Mouse (Mus musculus) gastrocnemius, postnatal 14 days (tissue): ENCODE measurements at regions not wholly inside any gene's neighbourhood (a gene's known extent, or its start where the extent isn't known, plus 50 kb on each side); places are given as distances from the start of the nearest gene placed in this dataset.
"Not testable (repeated sequence)": the region's sequence is repeated elsewhere in the genome, so short reads cannot be mapped to it uniquely, and the experiment has no call there.

Experiments
- DNase-seq: peaks from one replicate; pipeline ENCODE4 v3.0.0; 2021; ENCODE audit warnings: mixed read lengths
- intact Hi-C: fragments of 180-260 bp; cut with DNase I; formaldehyde crosslinking; loops from one replicate; pipeline ENCODE4 v1.15.1; 2025; ENCODE audit warnings: low total_unique reads

DNA sequence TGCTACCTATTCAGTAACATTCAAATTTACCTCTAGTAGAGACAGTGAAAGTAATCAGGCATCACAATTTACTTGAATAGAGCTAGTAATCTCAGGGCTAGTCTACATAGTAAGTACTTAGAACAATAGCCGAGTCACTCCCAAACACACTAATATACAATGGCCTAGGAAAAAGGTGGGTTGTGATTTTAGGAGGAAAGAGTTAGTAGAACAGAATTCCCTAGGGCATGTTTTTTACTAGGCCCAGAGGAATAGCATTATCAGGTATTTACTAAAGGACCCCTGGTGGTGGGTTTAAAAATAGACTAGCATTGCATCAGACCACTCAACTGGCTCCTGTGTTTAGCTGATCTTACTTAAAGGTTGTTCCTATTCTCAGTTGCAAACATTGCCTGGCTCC lies 535.8 kb downstream of the Mat2b start:
- intact Hi-C loops, DNase-seq: not testable (repeated sequence)

DNA sequence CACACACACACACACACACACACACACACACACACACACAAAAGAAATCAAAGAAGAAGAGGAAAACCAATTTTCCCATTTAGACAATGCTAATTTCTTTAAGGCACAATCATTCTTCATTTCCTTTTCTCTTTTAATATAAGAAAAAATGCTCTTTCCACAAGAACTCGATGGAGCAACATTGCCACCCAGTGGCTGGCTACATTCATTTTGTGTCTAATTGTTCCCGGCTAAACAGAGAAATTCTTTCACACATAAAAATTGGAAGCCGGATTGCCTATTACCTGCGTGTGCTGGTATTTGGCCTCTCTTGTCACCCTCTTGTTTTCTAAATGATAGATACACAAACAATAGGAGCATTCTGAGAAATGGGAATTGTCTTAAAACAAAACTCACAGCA lies 545.7 kb downstream of the Mat2b start:
- intact Hi-C loops, result no loop called here
- DNase-seq, result peak; percentile 4

DNA sequence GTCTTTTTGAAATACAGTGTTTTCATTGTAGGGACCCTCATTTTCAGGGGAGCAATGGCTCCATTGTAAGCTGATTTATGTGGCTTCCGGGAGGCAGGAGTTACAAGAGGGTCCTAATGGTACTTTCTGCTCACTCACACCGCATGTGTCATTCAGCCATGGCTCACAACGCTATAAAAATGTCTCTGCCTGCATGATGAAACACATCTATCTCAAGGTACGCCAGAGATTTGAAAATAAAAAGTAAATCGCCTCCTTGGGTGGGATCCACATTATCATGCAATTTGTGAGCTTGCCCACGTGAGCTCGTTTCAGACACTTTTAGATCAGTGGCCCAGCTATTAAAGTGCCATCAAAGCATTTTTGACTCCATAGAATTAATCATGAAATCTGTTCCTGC lies 557.2 kb downstream of the Mat2b start:
- intact Hi-C loops, result no loop called here
- DNase-seq, result no peak

DNA sequence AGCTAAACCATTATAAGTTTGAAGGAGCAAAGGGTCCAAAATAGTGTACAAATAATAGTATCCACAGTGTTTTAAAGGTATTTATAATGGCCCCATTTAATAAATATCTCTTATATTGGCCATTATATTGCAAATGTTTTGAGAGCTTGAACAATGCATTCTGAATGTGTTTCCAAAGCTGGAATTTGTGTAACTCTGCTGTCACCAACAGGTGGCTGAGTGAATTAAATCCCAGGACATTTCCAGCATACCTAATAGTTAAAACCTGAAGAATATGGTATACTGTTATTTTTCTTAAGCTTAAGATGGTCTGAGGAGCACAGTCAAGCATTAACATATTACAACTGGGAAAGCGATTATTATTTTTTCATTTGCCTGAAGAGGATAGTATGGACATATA lies 592.4 kb downstream of the Mat2b start:
- intact Hi-C loops, result no loop called here
- DNase-seq, result no peak

DNA sequence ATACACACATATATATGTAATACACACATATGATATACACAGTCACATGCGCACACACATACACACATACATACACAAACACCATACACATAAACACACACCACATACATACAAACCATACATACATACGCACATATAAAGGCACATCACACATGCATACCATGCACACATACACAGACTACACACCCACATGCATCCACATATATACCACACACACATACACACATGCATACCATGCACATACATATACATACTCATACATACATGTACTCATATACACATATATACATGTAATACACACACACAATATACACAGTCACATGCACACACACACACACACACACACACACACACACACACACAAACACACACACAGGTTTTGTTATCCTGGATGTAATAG lies 620.7 kb downstream of the Mat2b start:
- intact Hi-C loops, result no loop called here

GRCm38 (mm10) chr11:40050503-40050902 lies 644.5 kb downstream of the Mat2b start:
- no peak for DNase-seq
- intact Hi-C loops, result no loop called here

More for the DNA sequence above, 620.7 kb downstream of the Mat2b start:
- no peak for DNase-seq

GRCm38 (mm10) chr11:40027511-40027910 lies 667.5 kb downstream of the Mat2b start:
- DNase-seq, result no peak
- intact Hi-C loops, result no loop called here

DNA sequence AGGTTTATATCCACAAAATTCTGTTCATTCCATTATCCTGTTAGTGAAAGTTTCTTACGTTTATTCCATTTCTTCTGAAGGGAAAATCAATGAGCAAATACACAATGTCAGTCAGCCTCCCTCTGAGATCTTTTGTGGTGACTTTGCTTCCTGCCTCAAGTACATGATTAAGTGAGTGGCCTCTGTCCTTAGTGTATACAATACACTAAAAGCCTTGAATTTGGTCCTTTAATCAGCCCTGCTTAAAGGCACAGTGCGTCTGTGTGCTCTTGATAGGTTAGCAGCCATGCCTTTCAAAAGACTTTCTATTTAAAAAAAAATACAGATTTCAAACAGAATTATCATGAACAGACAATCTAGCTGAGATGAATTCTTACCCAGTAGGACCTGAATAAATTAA lies 695.5 kb downstream of the Mat2b start:
- DNase-seq, result no peak
- intact Hi-C loops, result no loop called here

DNA sequence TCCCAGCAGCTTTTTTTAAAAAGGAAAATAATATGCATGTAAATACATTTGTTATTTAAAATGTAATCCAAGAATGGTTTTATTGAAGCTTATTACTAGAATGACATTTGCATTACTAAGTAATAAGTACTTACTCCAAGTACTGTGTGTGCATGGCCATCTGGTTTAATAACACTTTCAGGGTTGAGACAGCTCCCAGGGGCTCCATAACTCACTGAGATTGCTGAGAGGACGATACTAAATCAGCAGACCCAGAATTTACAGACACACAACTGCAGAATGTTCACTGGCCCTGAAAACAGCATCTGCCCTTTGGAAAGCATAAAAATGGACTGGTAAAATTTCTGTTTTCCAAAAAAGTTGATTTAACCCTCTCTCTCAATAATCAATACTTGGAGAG lies 696.4 kb downstream of the Mat2b start:
- intact Hi-C loops, result no loop called here
- no peak for DNase-seq

DNA sequence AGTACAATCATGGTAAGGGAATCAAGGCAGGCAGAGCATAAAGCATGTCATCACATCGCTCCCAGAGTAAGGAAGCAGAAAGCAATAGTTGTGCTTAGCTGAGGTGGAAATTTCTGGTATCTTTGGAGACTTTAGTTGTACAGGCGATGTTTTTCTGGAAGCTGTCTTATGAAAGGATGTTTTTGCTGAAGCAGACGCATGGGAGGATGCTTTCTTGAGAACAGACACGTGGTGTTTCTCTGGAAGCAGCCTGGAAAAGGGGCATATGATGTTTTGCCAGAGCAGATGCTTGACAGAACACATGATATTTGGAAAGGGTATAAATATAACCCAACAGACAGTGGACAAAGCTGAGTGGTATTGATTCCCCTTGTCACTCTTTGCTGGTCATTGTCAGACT lies 722.4 kb downstream of the Mat2b start:
- intact Hi-C loops, result no loop called here
- no peak for DNase-seq

DNA sequence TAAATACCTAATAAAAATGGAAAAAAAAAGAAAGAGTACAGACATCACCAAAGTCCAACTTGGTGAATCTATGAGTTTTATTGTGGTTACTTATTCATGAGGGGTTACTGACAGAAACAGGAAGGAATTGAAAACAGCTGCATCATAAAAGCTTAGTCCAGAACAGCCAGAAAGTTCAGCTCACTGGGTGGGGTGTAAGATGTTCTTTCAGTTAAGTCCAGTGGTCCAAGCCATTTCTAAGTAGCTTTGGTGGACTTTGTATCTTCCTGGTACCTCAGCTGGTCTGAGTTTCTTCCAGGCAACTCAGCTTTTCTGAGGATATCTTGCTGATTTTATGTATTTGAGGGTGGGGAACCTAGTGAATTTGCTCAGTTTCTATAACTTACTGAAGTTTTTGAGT lies 731.3 kb downstream of the Mat2b start:
- DNase-seq, result no peak
- intact Hi-C loops, result no loop called here

- intact Hi-C loops, result no loop called here
Observed at GRCm38 (mm10) chr11:39954426-39954825, 740.6 kb downstream of the Mat2b start.

DNA sequence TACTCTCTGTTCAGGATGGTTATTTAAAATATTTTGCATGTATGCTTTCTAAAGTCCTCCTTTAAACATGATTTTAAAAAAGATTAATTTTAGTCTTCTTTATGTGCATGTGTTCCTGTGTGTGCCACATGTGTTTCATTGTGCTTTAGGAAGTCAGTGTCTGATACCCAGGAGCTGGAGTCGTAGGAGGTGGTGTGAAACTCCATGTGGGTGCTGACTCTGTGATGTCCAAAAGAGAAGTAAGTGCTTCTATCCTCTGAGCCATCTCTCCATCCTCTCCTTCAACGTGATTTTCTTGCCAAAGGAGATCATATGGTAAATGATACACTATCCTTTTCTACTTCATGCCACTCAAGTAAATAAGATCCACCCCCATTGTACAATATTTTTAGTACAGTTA lies 750.8 kb downstream of the Mat2b start:
- intact Hi-C loops, result no loop called here
- DNase-seq, result no peak

More at GRCm38 (mm10) chr11:39954426-39954825, 740.6 kb downstream of the Mat2b start:
- DNase-seq, result no peak

- intact Hi-C loops, result no loop called here
- no peak for DNase-seq
Observed at GRCm38 (mm10) chr11:39934216-39934615, 760.8 kb downstream of the Mat2b start.

GRCm38 (mm10) chr11:39923977-39924527 lies 771.0 kb downstream of the Mat2b start:
- DNase-seq, result no peak
- intact Hi-C loops, result no loop called here

- no peak for DNase-seq
- intact Hi-C loops, result no loop called here
Observed at GRCm38 (mm10) chr11:39917716-39918347, 777.2 kb downstream of the Mat2b start.

DNA sequence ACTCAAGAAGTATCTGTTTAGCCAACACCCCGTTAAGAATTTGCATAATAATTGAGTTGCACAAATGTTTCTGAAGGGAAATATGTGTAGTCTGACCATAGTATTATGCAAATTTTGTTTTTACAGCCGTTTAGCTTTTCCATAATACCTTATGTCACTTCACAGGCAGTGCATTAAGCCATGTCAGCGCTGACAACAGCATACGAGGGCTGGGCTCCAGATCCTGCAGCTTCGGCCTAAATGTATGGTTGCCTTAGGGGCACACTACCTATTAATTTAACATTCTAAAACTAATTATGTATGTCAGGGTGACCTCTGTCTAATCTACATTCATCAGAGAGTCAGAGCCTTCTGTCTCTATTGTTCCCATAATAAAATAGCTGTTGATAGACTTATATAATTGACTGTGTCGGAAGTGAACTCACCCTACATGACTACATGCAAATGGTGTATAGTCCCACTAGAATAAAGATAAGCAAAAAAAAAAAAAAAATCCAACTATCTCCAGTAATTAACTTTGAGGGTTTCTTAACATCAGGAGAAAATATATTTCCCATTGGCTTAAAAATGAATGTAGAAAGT lies 795.3 kb downstream of the Mat2b start:
- intact Hi-C loops, result no loop called here

DNA sequence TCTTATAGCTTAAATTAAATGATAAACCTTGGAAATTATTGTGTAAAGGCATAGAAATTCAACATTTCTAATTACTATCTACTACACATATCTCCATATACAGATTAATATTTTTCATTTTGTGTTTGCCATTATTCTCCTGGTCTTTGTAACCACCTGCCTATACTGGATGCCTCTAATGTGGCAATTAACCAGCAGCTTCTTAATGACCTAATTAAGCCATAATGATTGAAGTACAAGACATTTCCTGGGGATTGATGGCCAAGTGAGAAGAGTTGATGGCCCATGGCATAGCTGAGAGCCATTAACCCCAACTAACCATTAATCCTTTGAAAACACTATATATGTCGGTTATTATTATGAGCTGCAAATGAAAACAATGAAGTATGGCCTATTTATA lies 811.7 kb downstream of the Mat2b start:
- DNase-seq, result no peak
- intact Hi-C loops, result no loop called here

More for the DNA sequence above, 795.3 kb downstream of the Mat2b start:
- no peak for DNase-seq

- DNase-seq, result no peak
- intact Hi-C loops, result no loop called here
Observed at GRCm38 (mm10) chr11:39868451-39868979, 826.5 kb downstream of the Mat2b start.
